Mouse (Mus musculus) spleen, adult 18-20 months (tissue): ENCODE measurements at regions not wholly inside any gene's neighbourhood (a gene's known extent, or its start where the extent isn't known, plus 50 kb on each side); places are given as distances from the start of the nearest gene placed in this dataset.
"Not testable (repeated sequence)": the region's sequence is repeated elsewhere in the genome, so short reads cannot be mapped to it uniquely, and the experiment has no call there.

ENCODE experiments used
- DNase-seq, 2 experiments: peaks; one replicate each; pipeline ENCODE4 v3.0.0; 2022; ENCODE audit warnings: mixed read lengths in 2 of 2

- DNase-seq: no peak
Measured at GRCm38 (mm10) chr4:71390444-71390843, 367.3 kb downstream of the Gm11232 start.

- DNase-seq: no peak
Measured at GRCm38 (mm10) chr4:71369276-71369675, 388.5 kb downstream of the Gm11232 start.

DNA sequence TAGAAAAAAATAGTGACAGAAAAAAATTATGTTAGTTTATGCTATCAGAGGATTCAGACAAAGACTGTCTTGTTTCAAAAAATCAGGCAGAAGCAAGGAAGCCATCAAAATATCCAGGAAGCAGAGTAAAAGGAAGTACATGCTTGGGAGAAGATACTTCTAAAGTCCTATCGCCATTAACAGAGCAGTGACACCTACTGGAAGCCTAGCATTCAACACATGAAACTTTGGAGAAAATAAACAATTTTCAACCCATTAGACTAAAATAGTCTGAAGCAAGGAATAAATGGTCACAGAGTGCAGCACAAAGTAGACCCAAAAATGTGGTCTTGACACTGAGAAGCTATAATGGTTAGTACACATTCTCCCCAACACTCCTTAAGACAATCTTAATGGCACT lies 394.0 kb downstream of the Gm11232 start:
- DNase-seq: no peak

- no peak for DNase-seq
Measured at GRCm38 (mm10) chr4:71357626-71358025, 400.1 kb downstream of the Gm11232 start.

DNA sequence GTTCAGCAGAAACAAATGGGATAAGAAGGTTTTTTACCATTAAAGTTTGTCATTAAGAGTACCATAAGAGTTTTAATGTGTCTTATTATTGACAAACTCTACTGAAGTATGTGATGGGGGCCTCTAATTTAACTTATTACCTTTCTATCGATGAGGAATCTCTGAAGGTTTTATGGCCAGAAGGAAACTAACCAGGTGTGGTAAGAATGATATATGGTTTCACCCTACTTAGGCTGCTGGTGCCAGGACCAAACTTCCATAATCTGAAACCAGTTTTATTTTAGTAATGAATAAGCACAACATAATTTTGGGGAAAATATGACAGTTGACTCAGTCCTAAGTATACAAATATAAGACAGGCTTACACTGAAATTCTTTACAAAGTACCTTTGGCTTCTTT lies 401.1 kb downstream of the Gm11232 start:
- DNase-seq: no peak

- no peak for DNase-seq
Measured at GRCm38 (mm10) chr4:71356310-71356709, 401.5 kb downstream of the Gm11232 start.

DNA sequence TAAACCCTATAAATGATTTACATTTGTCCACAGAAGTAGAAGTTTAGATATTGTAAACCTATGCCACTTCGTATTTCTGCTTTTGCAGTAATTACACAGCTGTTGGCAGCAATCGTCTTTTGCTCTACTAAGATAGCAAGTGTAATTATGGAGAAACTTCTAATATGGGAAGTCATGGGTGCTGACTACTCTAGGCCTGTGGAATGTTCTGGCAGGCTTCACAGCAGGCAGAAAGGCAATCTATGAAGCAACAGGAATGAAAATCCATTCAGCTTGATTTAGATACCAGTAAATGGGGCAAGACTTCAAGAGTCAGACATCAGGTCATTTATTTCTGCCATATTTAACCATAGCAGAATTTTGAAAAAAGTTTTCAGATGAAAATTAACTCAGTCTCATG lies 405.9 kb downstream of the Gm11232 start:
- no peak for DNase-seq

DNA sequence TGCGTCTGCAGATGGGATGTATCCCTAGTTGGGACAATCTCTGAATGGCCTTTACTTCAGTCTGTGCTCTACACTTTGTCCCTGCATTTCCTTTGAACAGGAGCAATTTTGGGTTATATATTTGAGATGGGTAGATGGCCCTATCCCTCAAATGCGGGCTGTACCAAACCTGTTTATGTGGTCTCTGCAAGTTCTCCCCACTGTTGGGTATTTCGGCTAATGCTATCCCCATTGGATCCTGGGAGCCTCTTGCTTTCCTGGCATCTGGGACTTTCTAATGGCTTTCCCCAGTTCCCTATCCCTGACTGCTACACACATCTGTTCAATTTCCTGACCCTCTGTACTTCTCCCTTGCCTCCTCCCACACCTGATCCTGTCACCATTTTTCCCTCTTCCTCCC lies 414.7 kb downstream of the Gm11232 start:
- no peak for DNase-seq

DNA sequence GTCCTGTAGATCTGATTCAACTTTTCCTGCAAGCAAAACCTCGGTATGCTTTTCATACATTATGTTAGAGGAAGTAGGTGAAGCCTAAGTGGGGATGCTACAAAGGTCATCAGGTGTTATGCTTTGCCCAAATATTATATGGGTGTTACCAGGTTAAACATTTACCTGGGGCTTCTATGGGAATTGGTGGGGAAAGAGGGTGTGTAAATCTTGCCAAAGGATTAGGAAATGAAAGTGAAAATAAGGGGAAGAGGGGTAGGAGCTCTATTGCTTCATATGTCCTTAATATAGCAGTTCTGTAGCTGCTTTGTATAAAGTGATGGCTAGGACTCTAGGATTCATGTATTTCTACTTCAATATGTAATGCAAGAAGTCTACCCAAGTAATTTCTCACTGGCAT lies 419.2 kb downstream of the Gm11232 start:
- DNase-seq: no peak

DNA sequence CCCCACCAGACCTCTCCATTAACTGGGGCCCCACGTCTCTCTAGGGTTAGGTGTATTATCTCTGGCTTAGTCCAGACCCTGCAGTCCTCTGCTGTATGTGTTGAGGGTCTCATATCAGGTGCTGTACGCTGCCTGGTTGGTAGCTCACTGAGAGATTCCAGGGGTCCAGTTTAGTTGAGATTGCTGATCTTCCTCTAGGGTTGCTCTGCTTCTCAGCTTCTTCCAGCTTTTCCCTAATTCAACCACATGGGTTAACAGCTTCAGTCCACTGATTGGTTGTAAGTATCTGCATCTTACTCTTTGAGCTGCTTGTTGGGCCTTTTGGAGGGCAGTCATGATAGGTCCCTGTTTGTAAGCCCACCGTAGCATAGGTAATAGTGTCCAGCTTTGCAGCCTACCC lies 425.1 kb downstream of the Gm11232 start:
- DNase-seq: no peak

DNA sequence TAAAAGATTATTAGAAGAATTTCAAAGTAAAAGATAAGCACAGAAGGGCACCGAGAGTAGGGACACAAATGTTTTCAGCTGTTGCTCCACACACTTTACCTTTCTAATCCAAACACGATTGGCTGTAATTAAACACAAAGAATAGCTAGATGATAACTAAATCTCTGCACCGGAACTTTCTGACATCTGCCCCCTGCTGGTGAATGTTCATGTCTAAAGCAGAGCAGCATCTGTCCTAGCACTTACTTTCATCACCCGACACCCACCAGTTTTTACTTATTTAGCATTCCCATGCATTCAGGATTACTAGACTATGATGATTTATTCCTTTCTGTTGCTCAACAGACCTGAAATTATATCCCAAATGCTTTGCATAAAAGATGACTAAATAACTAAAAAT lies 425.7 kb downstream of the Gm11232 start:
- peak in 1 of 2 experiments; percentile 53 for DNase-seq

- DNase-seq: no peak
Measured at GRCm38 (mm10) chr4:71316605-71317004, 441.2 kb downstream of the Gm11232 start.

DNA sequence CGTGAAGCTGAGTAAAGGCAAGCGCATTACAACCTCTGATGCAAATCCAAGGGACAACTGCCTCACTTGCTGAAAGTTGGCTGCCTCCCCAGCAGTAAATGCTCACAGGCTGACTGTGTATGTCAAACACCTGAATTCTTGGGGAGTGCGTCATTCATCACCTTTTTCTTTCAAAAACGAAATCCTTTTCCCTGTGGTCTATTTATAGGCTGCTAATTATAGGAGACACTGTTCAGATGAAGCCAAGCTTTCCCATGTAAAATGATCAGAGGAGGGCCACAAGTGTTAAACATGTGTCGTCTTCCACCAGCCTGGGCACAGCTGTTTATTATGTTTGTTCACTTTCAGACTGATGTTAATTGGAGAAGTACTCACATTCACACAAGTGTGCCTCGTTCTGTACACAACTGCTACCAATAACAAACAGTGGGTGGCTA lies 450.6 kb downstream of the Gm11232 start:
- no peak for DNase-seq

DNA sequence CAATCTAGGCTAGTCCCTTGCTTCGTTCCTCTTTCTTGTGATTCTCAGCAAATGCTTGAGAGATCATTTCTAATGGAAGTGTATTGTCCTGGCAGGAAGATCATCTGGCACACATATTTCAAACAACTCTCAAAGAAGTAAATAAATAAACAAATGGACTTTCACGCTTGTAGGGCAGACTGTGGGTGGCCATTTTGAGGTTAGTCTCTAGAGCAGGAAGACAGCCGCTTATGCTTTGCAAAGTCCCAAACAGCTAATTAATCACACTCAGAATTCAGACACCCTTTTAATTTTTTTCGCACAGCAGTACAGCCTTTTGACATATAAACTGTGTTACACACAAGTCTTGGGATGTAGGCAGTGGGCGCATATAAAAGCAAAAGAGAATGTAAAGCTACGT lies 451.1 kb downstream of the Gm11232 start:
- DNase-seq: no peak

- not testable (repeated sequence) for DNase-seq
Measured at GRCm38 (mm10) chr4:71295716-71296115, 462.0 kb downstream of the Gm11232 start.

- peak; percentile 33 to 37 for DNase-seq
Measured at GRCm38 (mm10) chr4:71291741-71292149, 466.0 kb downstream of the Gm11232 start.

- DNase-seq: peak; percentile 56 to 64
Measured at GRCm38 (mm10) chr4:71291111-71291740, 466.5 kb downstream of the Gm11232 start.

DNA sequence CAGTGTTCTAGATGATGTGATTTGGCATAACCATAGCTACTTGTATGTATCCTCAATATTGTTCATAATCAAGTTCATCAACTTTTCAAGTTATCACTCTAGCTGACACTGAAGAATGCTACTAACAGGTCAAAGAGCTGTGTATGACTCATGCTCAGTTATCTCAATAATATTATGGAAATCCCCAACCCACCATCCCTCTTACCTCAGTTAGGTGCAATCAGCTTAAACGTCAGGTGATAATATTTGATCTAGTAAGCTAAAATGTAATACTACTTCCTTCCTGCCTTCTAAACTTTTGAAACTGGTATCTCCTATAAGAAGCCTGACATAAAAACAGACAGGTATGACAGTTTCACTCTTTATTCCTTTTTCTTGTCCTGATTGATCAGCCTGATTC lies 474.6 kb downstream of the Gm11232 start:
- no peak for DNase-seq

GRCm38 (mm10) chr4:71279710-71280109 lies 478.1 kb downstream of the Gm11232 start:
- DNase-seq: no peak

DNA sequence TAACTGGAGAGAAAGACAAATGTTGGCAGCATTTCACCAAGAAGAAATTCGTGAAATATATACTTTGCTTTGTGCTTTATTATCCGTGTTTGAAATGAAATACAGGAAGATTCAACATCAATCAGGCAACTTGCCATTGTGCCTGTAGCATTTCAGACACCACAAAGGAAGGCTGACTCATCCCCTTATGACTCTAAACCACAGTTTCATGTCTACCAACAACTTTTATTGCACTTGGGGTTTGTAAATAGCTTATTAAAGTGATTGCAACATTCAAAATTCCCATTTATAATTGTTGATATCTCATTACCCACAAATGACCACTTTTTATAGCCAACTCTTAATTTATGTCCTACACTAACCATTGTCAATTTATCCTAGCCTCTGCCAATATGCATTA lies 497.9 kb downstream of the Gm11232 start:
- no peak for DNase-seq

DNA sequence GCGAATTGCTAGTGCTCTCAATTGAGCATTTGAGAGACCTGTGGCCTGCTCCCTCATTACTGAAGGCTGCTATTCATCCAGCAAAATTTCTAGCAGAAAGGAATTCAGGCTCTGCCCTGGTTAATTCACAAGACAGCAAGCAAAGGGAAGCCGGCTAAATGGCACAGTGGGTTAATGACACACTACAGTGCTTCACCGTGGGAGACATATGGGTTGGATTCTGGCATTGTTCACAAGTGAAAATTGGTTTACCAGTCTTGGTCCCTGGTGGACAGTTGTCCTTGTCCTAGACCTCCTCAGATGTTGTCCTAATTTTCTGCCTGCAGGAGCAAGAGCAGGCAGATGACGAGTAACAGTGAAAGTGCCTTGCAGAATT lies 527.3 kb downstream of the Gm11232 start:
- no peak for DNase-seq

DNA sequence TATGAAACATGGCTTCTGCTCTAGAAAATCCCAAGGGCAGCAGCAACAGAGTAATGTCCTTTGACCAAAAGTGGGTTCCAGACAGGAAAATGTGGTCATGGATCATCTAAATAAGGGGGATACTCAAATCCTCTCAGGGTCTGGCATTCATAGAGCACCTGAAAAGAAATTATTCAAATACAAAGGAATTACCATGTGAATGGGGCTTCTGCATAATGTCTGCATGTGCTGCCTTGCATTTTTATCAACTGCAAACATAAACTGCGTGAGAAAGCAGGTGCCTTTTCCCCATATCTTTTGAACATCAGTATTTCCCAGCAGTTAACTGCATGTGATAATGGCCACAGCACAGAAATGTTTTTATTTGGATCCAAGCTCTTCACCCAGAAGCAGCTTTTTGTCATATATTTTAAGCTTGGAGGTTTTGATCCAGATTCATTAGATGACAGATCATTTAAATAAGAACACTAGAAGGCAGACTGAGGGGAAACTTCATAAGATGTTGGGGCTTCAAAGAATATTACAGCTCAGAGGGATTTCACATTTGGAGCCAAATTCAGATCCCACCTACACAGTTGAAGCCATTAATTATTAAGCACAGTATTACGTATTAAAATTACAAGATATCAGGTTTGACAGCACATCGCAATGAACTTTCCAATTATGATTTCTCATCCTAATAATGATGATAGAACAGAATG lies 527.8 kb downstream of the Gm11232 start:
- DNase-seq: no peak

DNA sequence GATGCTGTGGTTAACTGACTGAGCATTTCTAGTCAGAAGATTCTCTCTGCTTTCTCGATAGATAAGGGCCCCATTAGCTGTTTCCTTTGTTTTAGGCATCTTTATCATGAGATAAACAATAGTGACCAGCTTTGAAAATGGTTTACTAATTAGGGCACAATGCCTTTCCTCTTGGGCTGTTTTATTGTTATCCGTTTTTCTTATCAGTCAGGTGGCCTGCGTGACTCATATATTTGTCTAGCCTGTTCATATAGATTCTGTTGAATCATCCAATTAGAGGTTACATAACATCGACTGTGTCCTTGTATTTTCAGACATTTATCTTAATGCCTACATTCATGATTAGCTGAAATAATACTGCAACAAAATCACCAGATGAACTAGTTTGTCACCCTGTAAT lies 531.1 kb downstream of the Gm11232 start:
- DNase-seq: no peak

- DNase-seq: no peak
Measured at GRCm38 (mm10) chr4:71218060-71218459, 539.7 kb downstream of the Gm11232 start.

DNA sequence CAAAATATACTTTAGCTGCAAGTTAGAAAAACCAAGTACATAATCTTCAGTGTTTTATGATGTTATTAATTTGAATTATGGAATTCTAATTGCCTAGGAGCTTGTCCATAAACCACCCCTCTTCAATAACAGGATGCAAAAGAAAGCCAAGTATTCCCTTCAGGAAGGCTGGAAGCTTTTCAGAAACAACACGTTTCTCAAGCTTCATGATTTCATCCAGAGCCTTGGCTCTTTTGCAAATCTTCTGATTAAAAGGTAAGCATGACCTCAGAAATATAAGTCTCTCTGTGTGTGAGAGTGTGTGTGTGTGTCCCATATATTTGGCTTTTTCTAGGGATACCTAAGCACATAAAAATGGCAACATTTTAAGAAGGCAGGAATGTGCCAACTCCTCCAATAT lies 570.0 kb downstream of the Gm11232 start:
- no peak for DNase-seq
